Comparison of ENCODE assay signal across 13 mouse cellular contexts in the genomic region with DNA sequence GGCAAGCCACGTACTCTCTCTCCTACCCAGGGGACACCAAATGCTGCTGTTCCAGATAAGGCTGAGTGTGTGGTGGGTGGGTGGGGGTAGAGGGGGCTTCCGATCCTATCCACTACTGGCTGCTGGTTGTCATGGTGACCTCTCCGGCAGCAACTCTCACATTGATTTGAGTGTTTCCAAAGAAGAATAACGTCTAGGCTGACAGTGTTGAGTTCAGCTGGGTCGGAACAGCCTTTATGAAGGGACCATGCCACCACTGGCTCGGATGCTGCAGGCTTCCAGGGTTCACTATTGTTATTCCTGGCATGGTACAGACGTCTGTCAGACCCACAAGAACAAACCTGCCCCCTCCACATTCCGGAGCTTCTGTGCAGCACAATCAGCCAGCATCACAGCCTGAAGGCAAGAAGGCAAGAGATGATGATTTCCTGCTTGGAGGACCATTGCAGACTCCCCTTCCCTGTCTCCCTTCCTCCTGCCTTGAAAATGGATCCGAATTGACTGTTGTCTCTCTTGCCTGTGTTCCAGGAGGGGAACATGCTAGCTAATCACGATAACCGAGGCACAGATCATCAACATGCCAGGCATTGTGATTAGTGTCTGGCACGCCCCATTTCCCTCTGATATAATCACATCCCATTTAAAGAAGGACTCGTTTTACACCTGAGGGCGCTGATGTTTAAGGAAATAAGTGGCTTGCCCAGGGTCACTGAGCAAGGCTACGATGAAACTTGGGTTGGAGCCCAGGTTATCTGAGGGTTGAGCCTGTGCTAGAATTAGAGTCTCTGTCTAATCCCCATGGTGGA. TPM values are rescaled to one million over a fixed set of nuclear protein-coding genes. Genes with fewer than 3 reads are reported as not detected.
DNase-seq lines count a peak whose midpoint lies in the region; ATAC-seq and TF ChIP-seq lines count a peak whose summit lies in the region.
"Had no signal": no experiment of that assay in that cellular context is flagged by ENCODE, and none has a peak within 500 bp of the region (broad histone marks: within the 10 kb centered on the region; RNA-seq: fewer than 3 reads in every experiment).

No protein-coding gene starts in this region.

- H3K27me3 ChIP-seq in heart, adult 2 months (ENCODE audit: control insufficient read depth, insufficient read depth, low read length) = no peaks in the 10 kb centered on the region
- H3K27me3 ChIP-seq in neural tube, embryonic 11.5 days (ENCODE audit: control insufficient read depth, insufficient read depth, low read length) = no peaks in the 10 kb centered on the region
- no peaks in the 10 kb centered on the region for H3K27me3 ChIP-seq in midbrain, embryonic 12.5 days
- no peaks in the 10 kb centered on the region for H3K27me3 ChIP-seq in liver, postnatal 0 days (ENCODE audit: insufficient read depth, low read length)
- H3K27me3 ChIP-seq: limb, embryonic 15.5 days; stomach, embryonic 15.5 days had no signal

- no peak overlapping the region for H3K27ac ChIP-seq in heart, adult 2 months
- H3K27ac ChIP-seq in neural tube, embryonic 11.5 days (ENCODE audit: low read depth, low read length) = peak overlapping the region; percentile 68
- H3K27ac ChIP-seq in midbrain, embryonic 12.5 days (replicated peaks) = peak overlapping the region; percentile 11
- H3K27ac ChIP-seq in liver, postnatal 0 days (ENCODE audit: low read depth) = no peak overlapping the region
- H3K27ac ChIP-seq: limb, embryonic 15.5 days; stomach, embryonic 15.5 days had no signal

- H3K9ac ChIP-seq in heart, adult 2 months (ENCODE audit: low read depth, low read length) = no peak overlapping the region
- H3K9ac ChIP-seq in neural tube, embryonic 11.5 days (ENCODE audit: low read length) = no peak overlapping the region
- H3K9ac ChIP-seq in midbrain, embryonic 12.5 days (replicated peaks) = no peak overlapping the region
- no peak overlapping the region for H3K9ac ChIP-seq in liver, postnatal 0 days (replicated peaks)
- H3K9ac ChIP-seq: limb, embryonic 15.5 days; stomach, embryonic 15.5 days had no signal

- H3K4me2 ChIP-seq in neural tube, embryonic 11.5 days (ENCODE audit: low read depth) = peak overlapping the region; percentile 16; the same call in 1 of the 2 replicates
- peak overlapping the region; percentile 27 for H3K4me2 ChIP-seq in midbrain, embryonic 12.5 days (replicated peaks)
- H3K4me2 ChIP-seq in liver, postnatal 0 days (ENCODE audit: low read depth, low read length) = no peak overlapping the region
- H3K4me2 ChIP-seq: limb, embryonic 15.5 days; stomach, embryonic 15.5 days had no signal

- H3K4me3 ChIP-seq in heart, adult 2 months = no peak overlapping the region
- H3K4me3 ChIP-seq in neural tube, embryonic 11.5 days (ENCODE audit: low read depth, low read length) = no peak overlapping the region
- no peak overlapping the region for H3K4me3 ChIP-seq in midbrain, embryonic 12.5 days
- H3K4me3 ChIP-seq in liver, postnatal 0 days (ENCODE audit: low read depth, low read length) = no peak overlapping the region
- H3K4me3 ChIP-seq: limb, embryonic 15.5 days; stomach, embryonic 15.5 days had no signal

- TF ChIP-seq POLR2A in heart, adult 2 months (IDR thresholded peaks at IDR 0.05; ENCODE audit: insufficient read depth, low read depth, low read length) = no peak

- no peak for TF ChIP-seq EP300 in heart, adult 2 months (IDR thresholded peaks at IDR 0.05; ENCODE audit: insufficient read depth, low read depth, low read length)
- TF ChIP-seq EP300 in liver, postnatal 0 days (IDR thresholded peaks at IDR 0.05; ENCODE audit: low read depth) = no peak

- no peaks in the 10 kb centered on the region for H3K79me2 ChIP-seq in heart, adult 2 months (replicated peaks; ENCODE audit: control insufficient read depth, insufficient read depth, low read length)

- TF ChIP-seq CTCF in heart, adult 2 months (IDR thresholded peaks at IDR 0.05) = peak; percentile 33
- no peak for TF ChIP-seq CTCF in liver, postnatal 0 days (IDR thresholded peaks at IDR 0.05; ENCODE audit: low read depth)

- no peaks in the 10 kb centered on the region for H3K9me3 ChIP-seq in neural tube, embryonic 11.5 days (ENCODE audit: control insufficient read depth, low read length)
- no peaks in the 10 kb centered on the region for H3K9me3 ChIP-seq in midbrain, embryonic 12.5 days
- no peaks in the 10 kb centered on the region for H3K9me3 ChIP-seq in liver, postnatal 0 days (ENCODE audit: low read length)
- H3K9me3 ChIP-seq: limb, embryonic 15.5 days; stomach, embryonic 15.5 days had no signal

- intact Hi-C loops in heart, adult 2 months (cut with DNase I) = no loop called here

- peak; percentile 58; the same call in 1 of the 2 replicates for ATAC-seq in neural tube, embryonic 11.5 days (ENCODE audit: insufficient read depth, low FRiP score, low TSS enrichment)
- ATAC-seq in midbrain, embryonic 12.5 days (ENCODE audit: low FRiP score, low read depth) = peak; percentile 52; the same call in 1 of the 2 replicates
- ATAC-seq in liver, postnatal 0 days = no peak
- no peak for ATAC-seq in megakaryocyte, adult 5-6 weeks (ENCODE audit: poor library complexity, severe bottlenecking)
- ATAC-seq: inflammation-experienced regulatory T-cells, adult 6 months had no signal

- DNase-seq in heart, adult 2 months = no peak
- no peak for DNase-seq in heart, adult 8-10 months (ENCODE audit: low spot score)
- DNase-seq in neural tube, embryonic 11.5 days (ENCODE audit: low spot score) = peak; percentile 36
- DNase-seq in neural tube, embryonic 10.5 days (ENCODE audit: extremely low spot score, low spot score) = no peak
- DNase-seq in retina, postnatal 1 day = peak; percentile 65
- DNase-seq in liver, postnatal 0 days = no peak
- DNase-seq: cerebellum, postnatal 10 days; thymus, postnatal 36 days had no signal

- peaks cover 4% of the 10 kb centered on the region for H3K4me1 ChIP-seq in heart, adult 2 months (ENCODE audit: control insufficient read depth, insufficient read depth, low read length)
- peaks cover 12% of the 10 kb centered on the region for H3K4me1 ChIP-seq in neural tube, embryonic 11.5 days (ENCODE audit: control insufficient read depth, insufficient read depth, low read length)
- peaks cover 14% of the 10 kb centered on the region for H3K4me1 ChIP-seq in midbrain, embryonic 12.5 days
- H3K4me1 ChIP-seq in liver, postnatal 0 days (ENCODE audit: insufficient read depth) = no peaks in the 10 kb centered on the region
- H3K4me1 ChIP-seq: stomach, embryonic 15.5 days had no signal

- 22% methylated on average over 15 of the region's 15 CpGs for WGBS in heart, adult 2 months
- 42% methylated on average over 15 of the region's 15 CpGs for WGBS in neural tube, embryonic 11.5 days
- WGBS in midbrain, embryonic 12.5 days = 38% methylated on average over 15 of the region's 15 CpGs
- WGBS in liver, postnatal 0 days (ENCODE audit: insufficient replicate concordance) = 59% methylated on average over 15 of the region's 15 CpGs

- H3K36me3 ChIP-seq in heart, adult 2 months (ENCODE audit: control insufficient read depth, insufficient read depth, low read length) = no peaks in the 10 kb centered on the region
- H3K36me3 ChIP-seq in neural tube, embryonic 11.5 days (ENCODE audit: control insufficient read depth, insufficient read depth, low read length) = no peaks in the 10 kb centered on the region
- no peaks in the 10 kb centered on the region for H3K36me3 ChIP-seq in midbrain, embryonic 12.5 days
- H3K36me3 ChIP-seq in liver, postnatal 0 days (replicated peaks; ENCODE audit: insufficient read depth, low read length) = no peaks in the 10 kb centered on the region
- H3K36me3 ChIP-seq: limb, embryonic 15.5 days; stomach, embryonic 15.5 days had no signal

RNA-seq across cellular contexts. Expression of a gene that starts 17.4 kb away (rescaled TPM):
- total RNA-seq in heart, adult 2 months (2021) = 10 to 100 TPM in 1 of 2 experiments, 1 to 10 TPM in 1; 7.5 to 15.9 TPM
- polyA plus RNA-seq in heart, adult 2 months (2012; rRNA removed) = 4.3 and 4.6 TPM in 2 replicates
- total RNA-seq in heart, adult 8-10 months (2022) = 1 to 10 TPM; 6.5 to 9.2 (median 7.9) TPM
- 0.69 and 0.87 TPM in 2 replicates for polyA plus RNA-seq in neural tube, embryonic 11.5 days (2014; fragmentation: Nextera tagmentation; extraction: Ambion mirVana)
- 0.54 and 0.92 TPM in 2 replicates for polyA plus RNA-seq in midbrain, embryonic 12.5 days (2016; fragmentation: Nextera tagmentation; extraction: Ambion mirVana)
- polyA plus RNA-seq in liver, postnatal 0 days (2015; fragmentation: Nextera tagmentation; extraction: Ambion mirVana) = 0.25 and 0.33 TPM in 2 replicates
- total RNA-seq in megakaryocyte, adult 5-6 weeks (2015) = 15.6 and 18.1 TPM in 2 replicates
- 33.3 and 38.9 TPM in 2 replicates for total RNA-seq in megakaryocyte, adult 5-6 weeks (2017)

Comparison
In these comparisons a context has a peak if more than half of its experiments do, and no peak if none do; other contexts are left out.
1. DNase-seq: peak in neural tube, embryonic 11.5 days (single experiment) and retina, postnatal 1 day (single experiment); none in heart, adult 2 months (0 of 2), heart, adult 8-10 months (single experiment), neural tube, embryonic 10.5 days (single experiment) and liver, postnatal 0 days (single experiment).
2. H3K27ac ChIP-seq: peak in neural tube, embryonic 11.5 days (single experiment) and midbrain, embryonic 12.5 days (single experiment); none in heart, adult 2 months (single experiment) and liver, postnatal 0 days (single experiment).
3. ATAC-seq: peak in neural tube, embryonic 11.5 days (single experiment) and midbrain, embryonic 12.5 days (single experiment); none in liver, postnatal 0 days (single experiment) and megakaryocyte, adult 5-6 weeks (single experiment).